Mouse (Mus musculus): ENCODE measurements around the gene Them7. TPM values are rescaled to one million over a fixed set of nuclear protein-coding genes. Genes with fewer than 3 reads are reported as not detected.

The Them7 gene
- polyA plus RNA-seq, 1 experiment from 2014 or later, result 1.8 TPM

DNA sequence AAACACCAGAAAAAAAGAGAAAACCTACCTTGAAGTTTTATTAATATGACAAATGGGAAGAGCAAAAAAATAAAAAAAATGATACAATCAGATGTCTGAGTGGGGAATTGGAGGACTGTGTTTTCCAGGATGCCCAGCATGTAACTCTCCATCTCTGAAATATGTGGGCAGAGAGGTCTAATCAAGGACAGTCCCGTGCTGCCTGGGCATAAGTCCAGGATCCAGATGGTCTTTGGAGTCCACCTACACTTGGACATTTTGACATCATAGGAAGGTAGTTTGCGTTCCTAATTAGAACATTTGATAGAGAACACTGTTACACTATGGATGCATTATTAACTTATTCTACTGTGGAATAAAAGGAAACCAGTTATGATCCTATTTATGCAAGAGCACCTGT is 33.3 kb downstream of the Them7 start:
- no peak overlapping the region for H3K4me2 ChIP-seq (ENCODE audit: low read depth, severe bottlenecking)
- no peak overlapping the region for H3K4me3 ChIP-seq (ENCODE audit: low read depth, low read length)
- H3K9me3 ChIP-seq (ENCODE audit: control insufficient read depth, low read length), result no peaks in the 10 kb centered on the region
- ATAC-seq (ENCODE audit: insufficient number of reproducible peaks, low FRiP score, low TSS enrichment, low read depth) (no peak), DNase-seq (ENCODE audit: low spot score) (no peak)
- no peaks in the 10 kb centered on the region for H3K27me3 ChIP-seq (ENCODE audit: control insufficient read depth, insufficient read depth, low read length)
- no peaks in the 10 kb centered on the region for H3K4me1 ChIP-seq (ENCODE audit: control insufficient read depth, insufficient read depth, low read length)
- 67% methylated on average over 2 of the region's 2 CpGs for WGBS
- H3K27ac ChIP-seq (replicated peaks; ENCODE audit: low read depth, low read length), result no peak overlapping the region
- no peak overlapping the region for H3K9ac ChIP-seq (ENCODE audit: low read length)
- no peaks in the 10 kb centered on the region for H3K36me3 ChIP-seq (ENCODE audit: control insufficient read depth, insufficient read depth, low read length)

DNA sequence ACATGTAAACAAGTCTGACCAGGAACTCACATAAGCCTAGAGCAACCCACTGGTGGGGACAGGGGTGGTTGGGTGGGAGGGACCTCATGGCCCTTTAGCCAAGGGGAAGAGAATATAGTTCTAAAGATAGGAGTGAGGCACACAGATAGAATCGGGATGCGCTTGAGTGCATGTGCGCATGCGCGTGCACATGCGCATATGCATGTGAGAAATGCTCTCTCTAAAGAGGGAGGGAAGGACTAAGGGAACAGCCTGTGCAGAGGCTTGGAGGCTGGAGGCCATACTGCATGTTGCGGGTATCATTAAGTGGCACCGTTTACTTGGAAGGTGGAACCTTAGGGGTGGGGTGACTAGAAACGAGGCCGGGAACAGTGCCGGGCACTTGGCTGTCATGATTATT is 37.2 kb downstream of the Them7 start:
- Histone ChIP-seq H3K27me3 (ENCODE audit: control insufficient read depth, insufficient read depth, low read length) (no peaks in the 10 kb centered on the region), H3K9me3 (ENCODE audit: control insufficient read depth, low read length) (no peaks in the 10 kb centered on the region), H3K36me3 (ENCODE audit: control insufficient read depth, insufficient read depth, low read length) (no peaks in the 10 kb centered on the region), H3K4me2 (ENCODE audit: low read depth, severe bottlenecking) (no peak overlapping the region), H3K4me1 (ENCODE audit: control insufficient read depth, insufficient read depth, low read length) (no peaks in the 10 kb centered on the region), H3K27ac (replicated peaks; ENCODE audit: low read depth, low read length) (no peak overlapping the region), H3K9ac (ENCODE audit: low read length) (no peak overlapping the region), H3K4me3 (ENCODE audit: low read depth, low read length) (no peak overlapping the region)
- WGBS, result 88% methylated on average over 11 of the region's 11 CpGs
- DNase-seq (ENCODE audit: low spot score), result no peak
- ATAC-seq (ENCODE audit: insufficient number of reproducible peaks, low FRiP score, low TSS enrichment, low read depth), result no peak

DNA sequence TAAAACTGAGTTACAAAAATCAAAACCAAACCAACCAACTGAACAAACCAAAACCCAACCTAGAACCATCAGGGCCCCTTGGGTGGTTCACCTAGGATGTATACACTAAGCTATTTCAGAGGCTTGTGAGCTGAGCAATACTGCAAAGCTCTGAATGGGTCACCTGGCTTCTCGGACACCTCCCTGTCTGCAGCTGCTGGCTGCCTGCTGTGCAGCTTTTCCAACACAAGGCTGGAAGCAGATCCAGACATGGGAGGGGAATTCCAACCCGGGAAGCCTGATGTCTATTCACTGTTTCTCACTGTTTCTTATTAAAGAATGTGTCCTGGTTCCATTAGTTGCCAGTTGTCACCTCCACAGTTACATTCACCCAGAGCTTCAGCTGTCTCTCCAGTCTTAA is 39.1 kb downstream of the Them7 start:
- Histone ChIP-seq H3K4me2 (ENCODE audit: low read depth, severe bottlenecking) (no peak overlapping the region), H3K27ac (replicated peaks; ENCODE audit: low read depth, low read length) (no peak overlapping the region), H3K9ac (ENCODE audit: low read length) (no peak overlapping the region), H3K4me3 (ENCODE audit: low read depth, low read length) (no peak overlapping the region), H3K4me1 (ENCODE audit: control insufficient read depth, insufficient read depth, low read length) (no peaks in the 10 kb centered on the region), H3K9me3 (ENCODE audit: control insufficient read depth, low read length) (no peaks in the 10 kb centered on the region), H3K27me3 (ENCODE audit: control insufficient read depth, insufficient read depth, low read length) (no peaks in the 10 kb centered on the region), H3K36me3 (ENCODE audit: control insufficient read depth, insufficient read depth, low read length) (no peaks in the 10 kb centered on the region)
- ATAC-seq (ENCODE audit: insufficient number of reproducible peaks, low FRiP score, low TSS enrichment, low read depth) (no peak), DNase-seq (ENCODE audit: low spot score) (no peak)
- WGBS, result 21% methylated on average over 2 of the region's 2 CpGs

DNA sequence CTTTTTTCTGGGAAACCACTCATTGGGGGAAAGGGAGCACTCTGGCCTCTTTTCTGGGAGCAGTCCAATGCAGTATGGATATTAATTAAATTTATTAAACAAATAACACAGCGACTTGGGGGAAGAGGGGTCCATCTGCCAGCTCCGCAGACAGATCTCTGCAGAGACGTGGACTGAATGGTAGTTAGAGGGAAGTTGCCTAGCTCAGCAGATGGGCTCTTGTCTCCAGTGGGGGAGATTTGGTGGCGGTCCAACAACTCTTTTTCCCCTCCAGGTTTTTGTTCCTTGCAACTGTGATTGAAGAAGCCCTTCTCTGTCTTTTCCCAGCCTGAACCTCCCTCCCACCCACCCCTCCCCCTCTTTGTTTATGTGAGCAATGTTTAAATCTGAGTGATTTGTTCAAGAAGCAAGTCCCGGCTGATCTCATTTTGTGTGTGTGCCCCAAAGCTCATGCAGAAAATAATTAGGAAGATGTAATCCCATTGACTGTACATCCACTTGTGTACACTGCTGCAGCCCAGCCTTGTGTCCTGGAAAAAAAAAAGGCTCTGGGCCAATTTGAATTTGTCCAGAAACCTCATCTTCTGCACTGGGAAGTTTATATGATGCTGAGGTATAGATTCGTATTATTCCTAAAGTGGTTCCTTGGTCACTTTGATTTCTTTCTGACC is 58.4 kb downstream of the Them7 start:
- H3K4me3 ChIP-seq (ENCODE audit: low read depth, low read length), result no peak overlapping the region
- H3K9me3 ChIP-seq (ENCODE audit: control insufficient read depth, low read length), result no peaks in the 10 kb centered on the region
- H3K4me2 ChIP-seq (ENCODE audit: low read depth, severe bottlenecking), result no peak overlapping the region

DNA sequence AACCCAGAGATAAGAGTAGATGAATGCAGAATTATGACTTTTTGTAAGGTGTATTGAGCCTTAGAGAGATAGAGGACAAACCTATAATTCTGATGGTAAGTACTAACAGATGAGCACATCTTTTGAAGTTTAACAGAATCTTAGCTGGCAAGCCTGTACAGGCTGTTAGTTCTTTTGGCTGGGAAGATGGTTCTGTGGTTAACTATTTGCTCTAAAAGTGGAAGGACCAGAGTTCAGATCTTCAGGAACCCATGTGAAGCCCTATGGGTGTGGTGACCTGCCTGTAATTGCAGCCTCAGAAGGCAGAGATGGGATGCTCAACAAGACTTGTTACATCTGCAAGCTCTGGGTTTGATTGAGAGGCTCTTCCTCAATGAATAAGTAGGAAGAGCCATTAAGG is 59.7 kb downstream of the Them7 start:
- no peaks in the 10 kb centered on the region for H3K36me3 ChIP-seq (ENCODE audit: control insufficient read depth, insufficient read depth, low read length)
- no peaks in the 10 kb centered on the region for H3K9me3 ChIP-seq (ENCODE audit: control insufficient read depth, low read length)
- no peaks in the 10 kb centered on the region for H3K4me1 ChIP-seq (ENCODE audit: control insufficient read depth, insufficient read depth, low read length)
- ATAC-seq (ENCODE audit: insufficient number of reproducible peaks, low FRiP score, low TSS enrichment, low read depth) (no peak), DNase-seq (ENCODE audit: low spot score) (no peak)
- no peak overlapping the region for H3K4me2 ChIP-seq (ENCODE audit: low read depth, severe bottlenecking)
- H3K27ac ChIP-seq (replicated peaks; ENCODE audit: low read depth, low read length), result no peak overlapping the region
- no peak overlapping the region for H3K4me3 ChIP-seq (ENCODE audit: low read depth, low read length)
- H3K27me3 ChIP-seq (ENCODE audit: control insufficient read depth, insufficient read depth, low read length), result no peaks in the 10 kb centered on the region
- no peak overlapping the region for H3K9ac ChIP-seq (ENCODE audit: low read length)

More for the DNA sequence above, 58.4 kb downstream of the Them7 start:
- H3K36me3 ChIP-seq (ENCODE audit: control insufficient read depth, insufficient read depth, low read length), result no peaks in the 10 kb centered on the region
- 81% methylated on average over 6 of the region's 6 CpGs for WGBS
- DNase-seq (ENCODE audit: low spot score) (no peak), ATAC-seq (ENCODE audit: insufficient number of reproducible peaks, low FRiP score, low TSS enrichment, low read depth) (no peak)
- no peak overlapping the region for H3K9ac ChIP-seq (ENCODE audit: low read length)
- H3K27ac ChIP-seq (replicated peaks; ENCODE audit: low read depth, low read length), result no peak overlapping the region
- no peaks in the 10 kb centered on the region for H3K27me3 ChIP-seq (ENCODE audit: control insufficient read depth, insufficient read depth, low read length)
- no peaks in the 10 kb centered on the region for H3K4me1 ChIP-seq (ENCODE audit: control insufficient read depth, insufficient read depth, low read length)

DNA sequence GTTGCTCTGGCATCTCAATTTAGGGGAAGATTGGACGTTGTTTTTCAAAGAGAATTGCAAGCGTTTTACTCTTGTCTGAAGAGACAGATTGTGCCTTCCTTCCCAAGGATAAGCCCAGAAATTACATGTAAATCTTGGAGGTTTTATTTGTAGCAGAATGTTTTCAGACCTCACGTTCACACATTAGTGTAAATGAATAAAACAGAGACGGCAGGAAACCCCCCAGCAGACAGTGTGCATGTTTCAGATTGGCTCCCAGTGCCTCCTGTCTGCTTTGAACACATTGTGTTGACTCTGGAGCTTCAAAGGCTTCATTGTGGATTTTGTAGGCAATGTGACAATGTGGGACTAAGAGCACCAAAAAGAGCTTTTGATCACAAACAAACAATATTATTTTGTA is 60.7 kb downstream of the Them7 start:
- Histone ChIP-seq H3K4me3 (ENCODE audit: low read depth, low read length) (no peak overlapping the region), H3K4me1 (ENCODE audit: control insufficient read depth, insufficient read depth, low read length) (no peaks in the 10 kb centered on the region), H3K36me3 (ENCODE audit: control insufficient read depth, insufficient read depth, low read length) (no peaks in the 10 kb centered on the region), H3K27me3 (ENCODE audit: control insufficient read depth, insufficient read depth, low read length) (no peaks in the 10 kb centered on the region), H3K4me2 (ENCODE audit: low read depth, severe bottlenecking) (no peak overlapping the region), H3K27ac (replicated peaks; ENCODE audit: low read depth, low read length) (no peak overlapping the region), H3K9ac (ENCODE audit: low read length) (no peak overlapping the region), H3K9me3 (ENCODE audit: control insufficient read depth, low read length) (no peaks in the 10 kb centered on the region)
- 69% methylated on average over 4 of the region's 4 CpGs for WGBS
- ATAC-seq (ENCODE audit: insufficient number of reproducible peaks, low FRiP score, low TSS enrichment, low read depth) (no peak), DNase-seq (ENCODE audit: low spot score) (no peak)

DNA sequence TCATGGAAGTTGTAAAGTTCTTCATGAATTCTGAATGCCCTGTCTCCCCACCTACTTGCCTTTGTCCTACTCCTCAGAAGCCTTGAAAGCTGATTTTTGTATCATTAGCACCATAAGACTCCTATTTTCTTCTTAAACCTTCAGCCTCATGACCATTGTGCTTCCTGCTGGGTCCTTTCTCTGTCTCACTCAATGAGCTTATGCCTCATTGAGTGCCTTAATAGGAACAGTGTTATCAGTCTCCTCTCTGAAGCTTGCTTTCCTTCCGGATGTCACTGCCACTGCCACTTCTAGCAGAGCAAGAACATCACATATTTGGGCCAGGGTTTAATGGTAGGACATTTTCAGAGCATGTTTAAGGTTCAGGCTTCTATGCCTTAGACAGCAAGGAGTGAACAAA is 71.7 kb downstream of the Them7 start:
- H3K4me3 ChIP-seq (ENCODE audit: low read depth, low read length), result no peak overlapping the region
- 77% methylated on average over 1 of the region's 1 CpGs for WGBS

DNA sequence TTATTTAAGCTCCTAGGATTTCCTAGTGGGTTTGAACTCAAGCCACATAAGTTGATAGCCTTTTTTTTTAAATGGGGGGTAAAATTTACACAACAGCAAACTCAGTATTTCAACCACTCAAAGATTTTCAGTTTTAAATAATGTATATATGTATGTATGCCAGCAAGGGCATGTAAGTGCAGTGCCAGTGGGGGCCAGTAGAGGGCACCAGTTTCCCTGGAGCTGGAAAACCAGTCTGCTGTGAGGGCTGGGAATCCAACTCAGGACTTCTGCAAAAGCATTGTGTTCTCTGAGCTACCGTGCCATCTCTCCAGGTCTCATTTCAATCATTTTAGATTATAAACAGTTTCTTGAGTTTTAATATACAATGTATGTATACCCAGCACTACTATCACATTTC is 74.8 kb downstream of the Them7 start:
- H3K4me1 ChIP-seq (ENCODE audit: control insufficient read depth, insufficient read depth, low read length), result no peaks in the 10 kb centered on the region
- H3K27me3 ChIP-seq (ENCODE audit: control insufficient read depth, insufficient read depth, low read length), result no peaks in the 10 kb centered on the region
- no peak for ATAC-seq (ENCODE audit: insufficient number of reproducible peaks, low FRiP score, low TSS enrichment, low read depth)
- H3K36me3 ChIP-seq (ENCODE audit: control insufficient read depth, insufficient read depth, low read length), result no peaks in the 10 kb centered on the region
- no peak overlapping the region for H3K9ac ChIP-seq (ENCODE audit: low read length)
- no peaks in the 10 kb centered on the region for H3K9me3 ChIP-seq (ENCODE audit: control insufficient read depth, low read length)
- H3K4me3 ChIP-seq (ENCODE audit: low read depth, low read length), result no peak overlapping the region
- no peak overlapping the region for H3K4me2 ChIP-seq (ENCODE audit: low read depth, severe bottlenecking)
- WGBS, result 93% methylated on average over 1 of the region's 1 CpGs
- H3K27ac ChIP-seq (replicated peaks; ENCODE audit: low read depth, low read length), result no peak overlapping the region
- no peak for DNase-seq (ENCODE audit: low spot score)

More for the DNA sequence above, 71.7 kb downstream of the Them7 start:
- Histone ChIP-seq H3K4me2 (ENCODE audit: low read depth, severe bottlenecking) (no peak overlapping the region), H3K36me3 (ENCODE audit: control insufficient read depth, insufficient read depth, low read length) (no peaks in the 10 kb centered on the region), H3K27ac (replicated peaks; ENCODE audit: low read depth, low read length) (no peak overlapping the region), H3K27me3 (ENCODE audit: control insufficient read depth, insufficient read depth, low read length) (no peaks in the 10 kb centered on the region), H3K4me1 (ENCODE audit: control insufficient read depth, insufficient read depth, low read length) (no peaks in the 10 kb centered on the region), H3K9ac (ENCODE audit: low read length) (no peak overlapping the region), H3K9me3 (ENCODE audit: control insufficient read depth, low read length) (no peaks in the 10 kb centered on the region)
- DNase-seq (ENCODE audit: low spot score) (no peak), ATAC-seq (ENCODE audit: insufficient number of reproducible peaks, low FRiP score, low TSS enrichment, low read depth) (no peak)

DNA sequence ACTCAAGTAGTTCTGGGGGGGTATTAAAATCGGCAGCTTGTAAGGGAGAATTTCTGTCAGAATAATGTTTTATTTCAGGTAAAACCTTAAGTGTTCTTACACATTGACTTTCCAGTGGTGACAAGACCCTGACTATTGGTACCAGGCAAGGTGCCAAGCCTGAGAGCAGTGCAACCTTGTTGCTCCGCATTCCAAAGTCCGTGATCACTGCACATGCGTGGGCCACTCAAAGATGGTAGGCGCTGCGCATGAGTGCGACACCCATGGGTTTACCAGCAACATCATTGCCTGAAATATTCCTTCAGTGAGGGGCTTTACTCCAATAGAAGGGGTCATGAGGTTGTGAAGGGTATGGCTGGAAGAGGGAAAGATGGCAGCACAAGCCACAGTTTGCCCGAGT is 77.0 kb downstream of the Them7 start:
- H3K4me3 ChIP-seq (ENCODE audit: low read depth, low read length), result no peak overlapping the region
- no peaks in the 10 kb centered on the region for H3K4me1 ChIP-seq (ENCODE audit: control insufficient read depth, insufficient read depth, low read length)
- DNase-seq (ENCODE audit: low spot score) (no peak), ATAC-seq (ENCODE audit: insufficient number of reproducible peaks, low FRiP score, low TSS enrichment, low read depth) (no peak)
- no peaks in the 10 kb centered on the region for H3K27me3 ChIP-seq (ENCODE audit: control insufficient read depth, insufficient read depth, low read length)
- no peaks in the 10 kb centered on the region for H3K9me3 ChIP-seq (ENCODE audit: control insufficient read depth, low read length)
- no peaks in the 10 kb centered on the region for H3K36me3 ChIP-seq (ENCODE audit: control insufficient read depth, insufficient read depth, low read length)
- H3K4me2 ChIP-seq (ENCODE audit: low read depth, severe bottlenecking), result no peak overlapping the region
- H3K27ac ChIP-seq (replicated peaks; ENCODE audit: low read depth, low read length), result no peak overlapping the region
- no peak overlapping the region for H3K9ac ChIP-seq (ENCODE audit: low read length)
- 91% methylated on average over 8 of the region's 8 CpGs for WGBS
